Mouse (Mus musculus): ENCODE data around the gene Slc6a20a. TPM values are rescaled to one million over a fixed set of nuclear protein-coding genes. Genes with fewer than 3 reads are reported as not detected.

Gene Slc6a20a
- total and polyA plus RNA-seq, 2 experiments from 2014 or later = not detected

- WGBS = 73% methylated on average over 2 of the region's 2 CpGs
- no peak overlapping the region for H3K9ac ChIP-seq (replicated peaks; ENCODE audit: low read depth, low read length)
Measured at GRCm38 (mm10) chr9:123713111-123713510, 34.4 kb upstream of the Slc6a20a start.

DNA sequence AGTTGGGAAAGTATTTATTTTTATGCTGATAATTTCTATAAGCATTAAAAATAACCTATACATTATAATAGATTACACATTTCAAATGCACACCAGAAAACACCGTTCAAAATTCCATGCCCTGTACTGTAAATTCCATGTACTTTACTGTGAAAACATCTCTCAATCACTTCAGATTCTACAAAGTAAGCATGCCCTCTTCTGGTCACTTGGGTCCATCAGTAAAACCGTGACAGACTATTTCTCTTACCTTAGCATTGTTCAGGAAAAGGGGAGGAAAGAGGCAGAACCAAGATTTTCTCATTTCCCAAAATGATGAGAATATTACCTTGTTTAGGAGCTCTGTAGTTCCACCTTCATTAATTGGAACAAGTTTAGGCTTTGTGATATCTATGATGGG, 30.5 kb upstream of the Slc6a20a start:
- TF ChIP-seq EP300 (IDR thresholded peaks at IDR 0.05; ENCODE audit: low read depth) (no peak), CTCF (IDR thresholded peaks at IDR 0.05; ENCODE audit: low read depth) (peak; percentile 25)
- DNase-seq (ENCODE audit: low spot score) = no peak
- no peak overlapping the region for H3K4me2 ChIP-seq (ENCODE audit: low read depth, low read length)
- no peak overlapping the region for H3K9ac ChIP-seq (replicated peaks; ENCODE audit: low read depth, low read length)
- no peaks in the 10 kb centered on the region for H3K4me1 ChIP-seq (ENCODE audit: control insufficient read depth, insufficient read depth)
- peaks cover 36% of the 10 kb centered on the region for H3K36me3 ChIP-seq (replicated peaks; ENCODE audit: control insufficient read depth, insufficient read depth, low read length)
- no peak overlapping the region for H3K4me3 ChIP-seq (ENCODE audit: low read depth, low read length)
- no peaks in the 10 kb centered on the region for H3K9me3 ChIP-seq (replicated peaks; ENCODE audit: control insufficient read depth, low read length)
- no peak overlapping the region for H3K27ac ChIP-seq (ENCODE audit: low read depth)
- no peak for ATAC-seq (ENCODE audit: insufficient read depth, low read depth)
- WGBS = 52% methylated on average over 2 of the region's 2 CpGs
- no peaks in the 10 kb centered on the region for H3K27me3 ChIP-seq (ENCODE audit: control insufficient read depth, insufficient read depth, low read length)

More at GRCm38 (mm10) chr9:123713111-123713510, 34.4 kb upstream of the Slc6a20a start:
- H3K27me3 ChIP-seq (ENCODE audit: control insufficient read depth, insufficient read depth, low read length) = no peaks in the 10 kb centered on the region
- DNase-seq (ENCODE audit: low spot score) = no peak
- 0 out of 2 replicates have a peak, but pooled peaks have one; percentile 23 for TF ChIP-seq CTCF (IDR thresholded peaks at IDR 0.05; ENCODE audit: low read depth)
- no peak for TF ChIP-seq EP300 (IDR thresholded peaks at IDR 0.05; ENCODE audit: low read depth)
- no peak overlapping the region for H3K4me3 ChIP-seq (ENCODE audit: low read depth, low read length)
- 0 out of 2 replicates have a peak, but pooled peaks cover 3% of the 10 kb centered on the region for H3K4me1 ChIP-seq (ENCODE audit: control insufficient read depth, insufficient read depth)
- peaks cover 19% of the 10 kb centered on the region for H3K36me3 ChIP-seq (replicated peaks; ENCODE audit: control insufficient read depth, insufficient read depth, low read length)
- H3K4me2 ChIP-seq (ENCODE audit: low read depth, low read length) = no peak overlapping the region
- no peak for ATAC-seq (ENCODE audit: insufficient read depth, low read depth)
- no peak overlapping the region for H3K27ac ChIP-seq (ENCODE audit: low read depth)
- no peaks in the 10 kb centered on the region for H3K9me3 ChIP-seq (replicated peaks; ENCODE audit: control insufficient read depth, low read length)

DNA sequence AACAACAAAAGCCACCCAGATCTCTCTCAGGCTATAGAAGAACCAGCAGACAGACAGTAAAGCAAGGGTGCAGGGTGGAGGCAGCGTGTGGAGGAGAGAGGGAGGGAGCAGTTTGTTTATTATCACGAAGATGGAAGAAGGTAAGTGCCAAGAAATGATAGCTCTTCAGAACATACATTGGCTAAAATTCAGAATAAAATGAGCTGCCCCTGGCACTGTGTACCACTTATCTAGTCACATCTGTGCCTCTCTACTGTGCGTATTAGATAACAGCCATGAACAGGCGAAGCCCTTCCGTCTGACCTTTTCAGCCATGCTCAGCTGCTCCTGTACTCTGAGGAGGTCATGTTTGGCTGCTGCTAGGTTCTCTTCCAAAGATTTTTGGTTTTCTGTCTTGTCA, 23.1 kb upstream of the Slc6a20a start:
- no peak for ATAC-seq (ENCODE audit: insufficient read depth, low read depth)

GRCm38 (mm10) chr9:123695634-123696302, 17.1 kb upstream of the Slc6a20a start:
- no peaks in the 10 kb centered on the region for H3K27me3 ChIP-seq (ENCODE audit: control insufficient read depth, insufficient read depth, low read length)
- WGBS = 58% methylated on average over 3 of the region's 3 CpGs
- DNase-seq (ENCODE audit: low spot score) = no peak

More for the DNA sequence above, 23.1 kb upstream of the Slc6a20a start:
- WGBS = 89% methylated on average over 5 of the region's 5 CpGs
- Histone ChIP-seq H3K36me3 (replicated peaks; ENCODE audit: control insufficient read depth, insufficient read depth, low read length) (peaks cover 40% of the 10 kb centered on the region), H3K9ac (replicated peaks; ENCODE audit: low read depth, low read length) (no peak overlapping the region), H3K4me3 (ENCODE audit: low read depth, low read length) (no peak overlapping the region), H3K27ac (ENCODE audit: low read depth) (no peak overlapping the region), H3K27me3 (ENCODE audit: control insufficient read depth, insufficient read depth, low read length) (no peaks in the 10 kb centered on the region), H3K4me1 (ENCODE audit: control insufficient read depth, insufficient read depth) (no peaks in the 10 kb centered on the region), H3K9me3 (replicated peaks; ENCODE audit: control insufficient read depth, low read length) (no peaks in the 10 kb centered on the region), H3K4me2 (ENCODE audit: low read depth, low read length) (no peak overlapping the region)
- DNase-seq (ENCODE audit: low spot score) = no peak
- no peak for TF ChIP-seq CTCF (IDR thresholded peaks at IDR 0.05; ENCODE audit: low read depth)

DNA sequence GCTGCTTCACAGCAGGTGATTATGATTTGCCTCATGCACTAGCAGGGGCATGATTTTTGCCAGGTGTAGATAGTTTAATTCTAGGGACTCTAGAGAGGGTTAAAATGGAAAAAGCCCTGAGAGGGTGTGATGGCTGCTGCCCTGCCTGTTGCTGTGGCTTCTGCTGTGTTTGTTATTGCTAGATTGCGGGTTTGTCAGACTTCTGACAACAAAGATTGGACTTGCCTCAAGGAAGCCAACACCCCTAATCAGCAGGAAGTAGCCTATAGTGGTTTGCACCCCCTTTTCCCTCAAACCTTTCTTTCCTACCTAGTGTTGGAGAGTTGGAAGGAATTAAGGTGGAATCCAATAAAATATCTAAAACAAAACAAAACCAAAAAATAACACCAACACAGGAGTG, 9.5 kb upstream of the Slc6a20a start:
- ATAC-seq (ENCODE audit: insufficient read depth, low read depth) (no peak), DNase-seq (ENCODE audit: low spot score) (no peak)
- no peaks in the 10 kb centered on the region for H3K27me3 ChIP-seq (ENCODE audit: control insufficient read depth, insufficient read depth, low read length)
- WGBS = 48% methylated on average over 1 of the region's 1 CpGs
- no peak overlapping the region for H3K4me2 ChIP-seq (ENCODE audit: low read depth, low read length)
- H3K4me3 ChIP-seq (ENCODE audit: low read depth, low read length) = no peak overlapping the region
- TF ChIP-seq EP300 (IDR thresholded peaks at IDR 0.05; ENCODE audit: low read depth) (no peak), CTCF (IDR thresholded peaks at IDR 0.05; ENCODE audit: low read depth) (no peak)
- H3K9me3 ChIP-seq (replicated peaks; ENCODE audit: control insufficient read depth, low read length) = no peaks in the 10 kb centered on the region
- no peaks in the 10 kb centered on the region for H3K4me1 ChIP-seq (ENCODE audit: control insufficient read depth, insufficient read depth)
- no peaks in the 10 kb centered on the region for H3K36me3 ChIP-seq (replicated peaks; ENCODE audit: control insufficient read depth, insufficient read depth, low read length)
- H3K9ac ChIP-seq (replicated peaks; ENCODE audit: low read depth, low read length) = no peak overlapping the region
- H3K27ac ChIP-seq (ENCODE audit: low read depth) = no peak overlapping the region

More at GRCm38 (mm10) chr9:123695634-123696302, 17.1 kb upstream of the Slc6a20a start:
- no peak overlapping the region for H3K4me3 ChIP-seq (ENCODE audit: low read depth, low read length)
- H3K9ac ChIP-seq (replicated peaks; ENCODE audit: low read depth, low read length) = no peak overlapping the region
- no peaks in the 10 kb centered on the region for H3K9me3 ChIP-seq (replicated peaks; ENCODE audit: control insufficient read depth, low read length)
- no peak for ATAC-seq (ENCODE audit: insufficient read depth, low read depth)
- H3K27ac ChIP-seq (ENCODE audit: low read depth) = no peak overlapping the region
- peaks cover 10% of the 10 kb centered on the region for H3K36me3 ChIP-seq (replicated peaks; ENCODE audit: control insufficient read depth, insufficient read depth, low read length)
- TF ChIP-seq EP300 (IDR thresholded peaks at IDR 0.05; ENCODE audit: low read depth) (no peak), CTCF (IDR thresholded peaks at IDR 0.05; ENCODE audit: low read depth) (no peak)
- no peak overlapping the region for H3K4me2 ChIP-seq (ENCODE audit: low read depth, low read length)
- no peaks in the 10 kb centered on the region for H3K4me1 ChIP-seq (ENCODE audit: control insufficient read depth, insufficient read depth)

- ATAC-seq (ENCODE audit: insufficient read depth, low read depth) (no peak), DNase-seq (ENCODE audit: low spot score) (no peak)
- H3K9ac ChIP-seq (replicated peaks; ENCODE audit: low read depth, low read length) = no peak overlapping the region
- H3K4me2 ChIP-seq (ENCODE audit: low read depth, low read length) = no peak overlapping the region
- TF ChIP-seq EP300 (IDR thresholded peaks at IDR 0.05; ENCODE audit: low read depth) = no peak
- no peak for TF ChIP-seq CTCF (IDR thresholded peaks at IDR 0.05; ENCODE audit: low read depth)
- H3K4me3 ChIP-seq (ENCODE audit: low read depth, low read length) = no peak overlapping the region
- no peaks in the 10 kb centered on the region for H3K36me3 ChIP-seq (replicated peaks; ENCODE audit: control insufficient read depth, insufficient read depth, low read length)
- H3K9me3 ChIP-seq (replicated peaks; ENCODE audit: control insufficient read depth, low read length) = no peaks in the 10 kb centered on the region
- 0 out of 2 replicates have a peak, but pooled peaks cover 4% of the 10 kb centered on the region for H3K27me3 ChIP-seq (ENCODE audit: control insufficient read depth, insufficient read depth, low read length)
- no peak overlapping the region for H3K27ac ChIP-seq (ENCODE audit: low read depth)
- H3K4me1 ChIP-seq (ENCODE audit: control insufficient read depth, insufficient read depth) = no peaks in the 10 kb centered on the region
- 80% methylated on average over 5 of the region's 5 CpGs for WGBS
Measured at GRCm38 (mm10) chr9:123686206-123686605, 7.5 kb upstream of the Slc6a20a start.

Measured in heart, postnatal 0 days (tissue).